Mouse (Mus musculus) megakaryocyte, embryonic 14.5 days (primary cell): Measurements from ENCODE around the gene Btbd16.

Experiments used
- FLI1 ChIP-seq: IDR thresholded peaks from 2 replicates; pipeline ENCODE4 v1.6.1; 2012; ENCODE audit warnings: low read length, inconsistent platforms, mixed read lengths
- GATA1 ChIP-seq: IDR thresholded peaks from 3 replicates; pipeline ENCODE4 v1.6.1; 2012; ENCODE audit warnings: mixed read lengths, low read length, inconsistent platforms, borderline replicate concordance

DNA sequence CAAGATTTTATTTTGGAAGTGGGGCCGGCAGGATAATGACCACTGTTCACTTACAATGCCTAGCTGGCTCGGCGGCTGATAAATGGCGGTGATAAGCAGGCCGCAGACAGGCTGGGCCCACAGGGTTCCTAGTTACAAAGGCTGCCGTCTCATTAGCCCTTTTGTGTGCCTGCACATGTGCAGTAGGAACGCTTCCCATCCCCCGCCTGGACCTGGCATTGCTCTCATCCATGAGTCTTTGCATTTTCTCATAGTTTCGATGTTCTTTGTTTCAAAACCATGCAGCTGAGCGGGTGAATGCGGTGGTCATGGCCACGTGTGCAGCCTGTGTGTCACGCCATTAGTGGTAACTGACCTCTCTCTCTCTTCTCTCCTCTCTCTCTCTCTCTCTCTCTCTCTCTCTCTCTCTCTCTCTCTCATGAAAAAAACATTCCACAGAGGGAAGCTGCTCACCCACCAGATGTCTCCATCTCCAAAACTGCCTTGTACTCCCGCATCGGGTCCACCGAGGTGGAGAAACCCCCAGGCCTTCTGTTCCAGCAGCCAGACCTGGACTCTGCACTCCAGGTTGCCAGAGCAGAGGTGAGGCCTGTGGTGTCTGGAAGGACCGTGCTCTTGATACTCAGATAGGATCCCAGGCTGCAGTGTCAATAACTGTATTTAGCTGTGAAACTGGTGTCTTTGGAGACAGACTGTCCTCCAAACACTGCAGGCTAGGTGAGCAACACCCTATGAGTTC, 22.9 kb upstream of the Btbd16 start:
- TF ChIP-seq GATA1 (no peak), FLI1 (no peak)
